Mouse (Mus musculus): ENCODE measurements around the gene Wnt5b. TPM values are rescaled to one million over a fixed set of nuclear protein-coding genes. Genes with fewer than 3 reads are reported as not detected.

The Wnt5b gene
- total and polyA plus RNA-seq, 3 experiments = 0.04 TPM; not detected in 2

DNA sequence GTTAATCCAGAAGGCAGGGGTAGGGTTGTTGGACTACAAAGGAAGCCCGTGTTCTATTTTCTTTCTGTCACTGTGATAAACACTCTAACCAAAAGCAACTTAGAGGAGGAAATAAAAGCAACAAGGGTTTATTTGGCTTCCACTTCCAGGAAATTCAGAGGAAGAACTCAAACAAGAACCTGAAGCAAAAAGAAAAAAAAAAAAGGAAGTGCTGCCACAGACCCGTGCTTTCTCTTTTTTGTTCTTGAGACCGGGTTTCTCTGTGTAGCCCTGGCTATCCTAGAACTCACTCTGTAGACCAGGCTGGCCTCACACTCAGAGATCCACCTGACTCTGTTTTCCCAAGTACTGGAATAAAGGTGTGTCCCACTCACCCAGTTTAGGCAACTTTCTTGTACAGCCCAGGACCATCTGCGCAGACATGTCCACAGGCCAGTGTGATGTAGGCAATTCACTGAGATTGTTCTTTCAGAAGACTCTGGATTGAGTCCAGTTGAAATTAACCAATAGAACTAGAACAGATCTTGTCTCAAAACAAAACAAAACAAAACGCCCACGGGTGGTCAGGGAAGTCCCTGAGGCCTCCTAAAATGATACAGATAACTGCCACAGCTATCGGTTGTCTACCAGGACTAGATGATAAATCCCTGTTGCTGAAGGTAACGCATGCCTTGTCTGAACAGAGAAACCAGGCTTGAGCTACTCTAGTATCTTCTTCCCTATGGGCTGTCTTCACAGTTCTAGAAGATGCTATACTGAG, 142.4 kb downstream of the Wnt5b start:
- Histone ChIP-seq H3K79me2 (ENCODE audit: control insufficient read depth, insufficient read depth, low read length, poor library complexity) (no peaks in the 10 kb centered on the region), H3K9ac (ENCODE audit: control insufficient read depth, low read depth, low read length, poor library complexity, severe bottlenecking) (no peak overlapping the region), H3K36me3 (ENCODE audit: control insufficient read depth in 1 of 2, insufficient read depth in 2 of 2, low read length in 2 of 2) (peaks cover 0 to 8% of the 10 kb centered on the region in 2 experiments; a peak in 2 of 4 replicates), H3K4me3 (ENCODE audit: control insufficient read depth in 1 of 2, insufficient read depth in 1 of 2, low read depth in 2 of 2, low read length in 2 of 2) (no peak overlapping the region), H3K9me3 (replicated peaks; ENCODE audit: insufficient read depth, low read length) (no peaks in the 10 kb centered on the region), H3K27ac (ENCODE audit: control insufficient read depth, low read depth, low read length) (no peak overlapping the region), H3K27me3 (ENCODE audit: control insufficient read depth in 1 of 2, insufficient read depth in 2 of 2, low read length in 2 of 2) (no peaks in the 10 kb centered on the region), H3K4me1 (ENCODE audit: control insufficient read depth in 1 of 2, insufficient read depth in 2 of 2, low read length in 2 of 2) (peaks cover 2 to 10% of the 10 kb centered on the region in 2 experiments; a peak in 3 of 4 replicates)
- DNase-seq (ENCODE audit: low read depth, low spot score) = peak; percentile 43
- peak; percentile 38; the same call in 1 of the 2 replicates for TF ChIP-seq GATA1 (IDR thresholded peaks at IDR 0.05; ENCODE audit: low read depth, low read length)
- TF ChIP-seq RAD21 (IDR thresholded peaks at IDR 0.05; ENCODE audit: low read depth, low read length) = no peak
- TF ChIP-seq KAT2A (conservative IDR thresholded peaks at IDR 0.05; ENCODE audit: low read depth, low read length) = no peak
- TF ChIP-seq CTCF (IDR thresholded peaks at IDR 0.05 in 2 of 3, conservative IDR thresholded peaks at IDR 0.05 in 1 of 3; ENCODE audit: control insufficient read depth in 1 of 3, insufficient read depth in 1 of 3, low read depth in 2 of 3, low read length in 3 of 3, poor library complexity in 1 of 3, severe bottlenecking in 1 of 3) = no peak
- no peak for TF ChIP-seq GABPA (IDR thresholded peaks at IDR 0.05; ENCODE audit: low read depth, low read length)
- TF ChIP-seq SMC3 (IDR thresholded peaks at IDR 0.05; ENCODE audit: low read depth, low read length) = no peak
- peak; percentile 25 to 65; a peak in 3 of 4 replicates for TF ChIP-seq EP300 (IDR thresholded peaks at IDR 0.05; ENCODE audit: low read depth in 1 of 2, low read length in 2 of 2)
- TF ChIP-seq TBP (IDR thresholded peaks at IDR 0.05; ENCODE audit: low read depth, low read length) = no peak
- no peak for TF ChIP-seq ZKSCAN1 (IDR thresholded peaks at IDR 0.05; ENCODE audit: low read depth, low read length)
- no peak for TF ChIP-seq MAX (IDR thresholded peaks at IDR 0.05; ENCODE audit: low read length)
- peak; percentile 90 for TF ChIP-seq ZNF384 (IDR thresholded peaks at IDR 0.05; ENCODE audit: low read depth, low read length)
- TF ChIP-seq POLR2AphosphoS2 (IDR thresholded peaks at IDR 0.05; ENCODE audit: low read length) = no peak
- no peak for TF ChIP-seq MEF2A (IDR thresholded peaks at IDR 0.05; ENCODE audit: extremely low read depth, insufficient replicate concordance, low read depth, low read length, poor library complexity, severe bottlenecking)
- TF ChIP-seq MYC (IDR thresholded peaks at IDR 0.05; ENCODE audit: low read depth, low read length) = no peak
- TF ChIP-seq ETS1 (IDR thresholded peaks at IDR 0.05; ENCODE audit: low read depth, low read length) = 0 out of 2 replicates have a peak, but pooled peaks have one; percentile 10
- TF ChIP-seq ELF1 (IDR thresholded peaks at IDR 0.05; ENCODE audit: low read depth, low read length) = no peak
- no peak for TF ChIP-seq E2F4 (IDR thresholded peaks at IDR 0.05; ENCODE audit: borderline replicate concordance, low read depth, low read length)
- no peak for TF ChIP-seq HCFC1 (IDR thresholded peaks at IDR 0.05; ENCODE audit: low read depth, low read length)
- TF ChIP-seq TCF12 (IDR thresholded peaks at IDR 0.05; ENCODE audit: low read depth, low read length) = peak; percentile 40; the same call in 1 of the 2 replicates
- peak; percentile 66; the same call in 1 of the 2 replicates for TF ChIP-seq RCOR1 (IDR thresholded peaks at IDR 0.05; ENCODE audit: low read depth, low read length)
- TF ChIP-seq ZMIZ1 (IDR thresholded peaks at IDR 0.05; ENCODE audit: low read depth, low read length) = no peak
- no peak for TF ChIP-seq SIN3A (IDR thresholded peaks at IDR 0.05; ENCODE audit: low read length)
- TF ChIP-seq TAL1 (IDR thresholded peaks at IDR 0.05; ENCODE audit: low read length) = no peak
